Mouse (Mus musculus): ENCODE results near the gene Mogat1.
"Not testable (repeated sequence)": the region's sequence is repeated elsewhere in the genome, so short reads cannot be mapped to it uniquely, and the experiment has no call there.

Mogat1 gene

DNA sequence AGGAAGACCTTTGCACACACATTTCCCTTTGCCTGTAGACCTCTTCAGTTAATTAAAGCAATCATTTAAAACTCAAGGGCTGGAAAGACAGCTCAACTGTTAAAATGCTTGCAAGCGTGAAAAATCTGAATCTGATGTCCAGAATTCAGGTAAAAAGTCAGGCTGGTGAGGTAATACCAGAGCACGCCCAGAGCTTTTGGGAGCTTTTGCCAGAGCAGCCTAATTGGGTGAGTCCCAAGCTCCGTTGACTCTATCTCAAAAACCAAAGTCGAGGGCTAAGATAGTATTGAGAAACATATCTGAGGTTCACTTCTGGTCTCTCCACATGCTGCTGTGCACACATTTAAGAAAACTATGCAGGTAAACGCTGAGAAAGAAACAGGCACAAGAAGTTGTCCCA is at the start of gene Mogat1:
TSS of gene Mogat1 (plus strand) at position 130 of the 400 bp plus-strand sequence.
- DNase-seq, result no peak

DNA sequence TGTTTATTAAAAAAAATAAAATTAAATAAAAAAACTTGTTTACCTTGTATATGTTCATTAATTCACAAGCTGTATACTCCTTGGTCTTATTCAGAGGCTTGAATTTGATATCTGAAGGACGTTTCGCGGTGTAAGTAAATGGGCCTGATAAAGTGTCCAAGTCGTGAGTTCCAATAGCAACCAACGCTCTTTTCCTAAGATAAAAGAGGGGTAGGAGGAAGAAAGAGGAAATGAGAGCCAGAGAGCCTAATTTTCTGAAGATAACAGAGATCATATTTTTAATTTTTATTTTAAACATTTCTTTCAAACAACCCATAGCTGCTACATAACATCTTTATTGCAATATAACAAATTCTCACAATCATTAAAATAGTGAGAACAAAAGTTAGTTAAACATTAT is 38.4 kb upstream of the Mogat1 start:
- no peak for DNase-seq

DNA sequence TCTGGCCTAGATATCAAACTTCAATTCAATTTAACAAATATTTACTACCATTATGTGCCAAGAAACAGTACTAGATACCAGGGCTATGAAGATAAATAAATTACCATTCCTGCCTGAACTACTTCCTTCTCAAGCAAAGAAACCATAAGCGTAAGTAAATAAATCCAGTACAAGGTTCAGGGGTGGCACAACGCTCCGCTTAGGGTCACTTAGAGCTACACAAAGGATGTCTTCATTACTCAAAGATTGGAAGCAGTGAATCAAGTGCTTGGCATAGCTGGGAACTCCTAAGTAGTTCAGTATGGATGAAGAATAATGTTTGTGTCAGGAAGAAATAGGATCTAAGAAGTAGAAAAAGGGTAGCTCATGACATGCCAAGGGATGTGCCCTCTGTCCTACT is 27.4 kb upstream of the Mogat1 start:
- DNase-seq, result no peak

DNA sequence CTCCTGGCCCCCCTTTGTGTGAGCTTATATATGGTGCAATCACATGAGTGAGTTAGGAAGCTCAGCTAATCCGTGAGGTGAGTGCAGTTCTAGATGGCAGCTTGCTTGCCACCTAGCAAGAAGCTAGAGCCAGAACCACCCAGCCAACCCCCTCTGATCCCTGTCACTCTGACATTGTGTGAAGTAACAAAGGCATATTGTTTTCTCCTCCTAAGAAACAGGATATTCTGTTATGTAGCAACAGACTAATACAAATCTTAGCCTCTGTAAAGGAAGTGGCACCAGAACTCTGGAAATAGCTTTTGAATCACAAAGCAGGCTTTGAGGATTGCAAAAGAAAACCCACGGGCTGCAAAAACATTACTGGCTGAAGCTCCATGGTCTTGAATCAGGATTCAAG is 26.4 kb upstream of the Mogat1 start:
- DNase-seq, result no peak

DNA sequence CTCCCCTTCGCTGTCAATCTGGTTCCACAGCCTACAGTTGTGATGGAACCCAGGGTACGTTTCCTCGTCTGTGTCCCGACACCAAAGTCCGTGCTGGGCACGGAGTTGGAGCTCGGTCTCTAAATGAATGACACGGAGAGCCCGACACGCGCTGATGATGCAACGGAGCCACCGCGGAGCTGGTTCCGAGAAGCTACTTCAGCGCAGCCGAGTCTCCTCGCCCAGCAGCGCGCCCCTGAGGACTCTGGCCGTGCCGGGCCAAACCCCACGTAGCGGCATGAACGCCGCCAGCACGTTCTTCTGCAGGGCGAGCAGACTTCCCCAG is 22.4 kb upstream of the Mogat1 start:
- DNase-seq, result no peak

DNA sequence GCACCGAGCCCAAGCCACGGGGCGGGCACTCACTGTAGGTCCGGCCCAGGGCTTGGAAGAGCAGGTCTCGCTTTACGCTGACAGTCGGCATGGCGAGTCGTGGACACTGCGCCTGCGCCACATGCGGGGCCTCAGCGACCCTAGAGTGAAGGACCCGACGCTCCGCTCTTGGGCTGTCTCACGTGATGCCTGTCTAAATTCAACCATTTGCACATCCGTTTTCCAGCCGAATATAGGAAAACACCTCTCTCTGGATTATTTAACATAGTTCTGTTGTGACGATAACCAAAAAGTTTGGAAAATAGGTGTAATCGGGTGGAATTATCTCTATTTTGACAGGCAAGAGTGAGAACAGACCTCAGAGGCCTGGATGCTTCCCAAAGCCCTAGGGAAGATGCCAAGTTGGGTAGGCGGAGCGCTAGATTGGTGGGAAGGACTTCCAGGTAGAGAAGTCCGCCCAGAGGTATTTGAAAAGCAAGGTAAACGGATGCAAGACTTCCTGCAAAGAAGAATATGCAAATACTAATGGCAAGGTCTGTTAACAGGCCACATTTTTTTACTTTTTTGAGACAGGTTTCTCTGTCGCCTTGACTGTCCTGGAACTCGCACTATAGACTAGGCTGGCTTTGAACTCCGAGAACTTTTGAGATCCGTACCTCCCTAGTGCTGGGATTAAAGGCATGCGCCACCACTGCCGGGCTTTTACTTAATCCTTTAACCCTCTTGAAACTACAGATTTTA is 21.9 kb upstream of the Mogat1 start, which contains the start of gene Farsb:
TSS of gene Farsb (minus strand) at position 146 of the 741 bp plus-strand sequence.
- peak; percentile 73 to 82 for DNase-seq

DNA sequence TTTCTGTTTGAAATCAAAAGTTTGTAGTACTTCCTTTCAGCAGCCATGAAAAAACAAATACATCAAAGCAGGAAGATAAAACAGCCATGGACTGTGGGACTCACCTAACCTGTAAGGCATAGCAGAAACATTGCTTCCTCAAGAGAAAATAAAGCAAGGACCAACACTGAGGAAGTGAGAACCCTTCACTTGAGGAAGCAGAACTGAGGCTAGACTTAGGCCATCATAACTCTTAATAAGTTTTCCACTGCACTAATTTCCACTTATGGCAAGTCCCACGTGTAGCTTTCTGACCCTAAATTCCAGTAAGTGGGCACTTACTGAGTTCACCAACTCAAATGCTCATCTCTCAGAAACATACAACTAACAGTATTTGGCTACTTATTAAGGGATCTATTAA is 20.6 kb upstream of the Mogat1 start:
- DNase-seq, result no peak

DNA sequence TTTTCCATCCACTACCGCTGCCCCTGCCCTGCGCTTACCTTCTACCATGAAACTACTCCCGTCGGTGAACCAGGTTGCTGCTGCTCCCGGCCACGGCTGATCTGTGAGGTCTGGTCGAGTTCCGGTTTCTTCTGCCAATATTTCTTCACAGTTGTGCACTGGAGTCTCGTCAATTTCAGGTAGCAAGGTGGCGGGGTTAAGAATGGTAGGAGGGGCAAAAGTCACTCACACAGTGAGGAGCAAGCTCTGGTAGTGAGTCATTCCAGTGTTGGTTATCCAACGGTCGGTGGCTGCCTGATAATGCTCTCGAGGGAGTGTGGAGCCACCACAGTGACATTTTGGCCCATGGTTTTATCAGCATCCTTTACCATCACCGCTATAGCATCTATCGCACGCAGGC is 9.8 kb upstream of the Mogat1 start:
- DNase-seq, result no peak

DNA sequence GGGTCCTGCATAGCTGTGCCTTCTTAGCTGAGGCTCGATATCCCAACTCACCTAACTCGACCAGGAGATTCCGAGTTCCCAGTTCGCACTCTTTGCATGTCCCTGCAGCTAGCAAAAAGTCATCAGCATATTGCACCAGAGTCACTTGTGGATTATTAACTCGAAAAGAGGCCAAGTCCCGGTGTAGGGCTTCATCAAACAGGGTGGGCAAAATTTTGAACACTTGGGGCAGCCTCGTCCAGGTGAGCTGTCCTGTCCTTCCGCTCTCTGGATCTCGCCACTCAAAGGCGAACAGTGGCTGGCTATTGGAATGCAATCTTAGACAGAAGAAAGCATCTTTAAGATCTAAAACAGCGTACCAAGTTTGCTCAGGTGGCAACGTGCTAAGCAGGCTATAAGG is 8.9 kb upstream of the Mogat1 start:
- not testable (repeated sequence) for DNase-seq

DNA sequence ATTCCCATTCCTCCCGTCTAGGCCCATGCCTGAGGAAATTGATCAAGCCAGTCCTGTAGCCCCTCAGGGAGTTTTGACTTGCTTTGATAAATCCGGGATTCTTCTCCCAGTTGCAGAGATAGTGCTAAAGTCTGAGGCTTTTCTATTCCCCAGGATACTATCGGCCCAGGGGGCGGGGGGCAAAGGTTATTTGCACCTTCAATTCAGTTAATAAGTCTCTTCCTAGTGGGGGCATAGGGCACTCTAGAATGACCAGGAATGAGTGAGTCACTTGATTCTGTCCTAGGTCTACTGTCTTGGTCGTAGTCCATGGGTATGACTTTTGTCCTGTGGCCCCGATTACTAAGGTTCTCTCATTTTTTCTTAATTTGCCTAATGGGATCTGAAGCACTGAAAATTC is 8.3 kb upstream of the Mogat1 start:
- DNase-seq, result no peak

DNA sequence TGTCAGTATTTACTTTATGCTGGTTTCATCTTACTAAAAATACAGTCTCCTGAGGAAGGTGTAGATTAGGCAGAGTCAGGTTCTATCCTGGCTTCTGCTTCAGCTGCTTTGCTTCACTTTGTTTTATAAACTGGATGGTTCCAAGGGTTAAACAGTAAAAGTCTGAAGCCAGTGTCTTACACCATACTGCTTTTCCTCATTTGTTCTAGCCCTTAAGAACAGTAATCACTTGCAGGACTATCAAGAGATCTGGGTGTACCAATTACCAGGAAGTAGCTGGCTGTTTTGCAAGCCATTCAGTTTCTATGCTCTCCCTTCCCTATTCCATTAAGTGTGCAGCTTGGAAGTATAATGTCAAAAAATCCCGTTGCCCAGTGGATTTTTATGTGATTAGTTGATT is 3.7 kb upstream of the Mogat1 start:
- no peak for DNase-seq

DNA sequence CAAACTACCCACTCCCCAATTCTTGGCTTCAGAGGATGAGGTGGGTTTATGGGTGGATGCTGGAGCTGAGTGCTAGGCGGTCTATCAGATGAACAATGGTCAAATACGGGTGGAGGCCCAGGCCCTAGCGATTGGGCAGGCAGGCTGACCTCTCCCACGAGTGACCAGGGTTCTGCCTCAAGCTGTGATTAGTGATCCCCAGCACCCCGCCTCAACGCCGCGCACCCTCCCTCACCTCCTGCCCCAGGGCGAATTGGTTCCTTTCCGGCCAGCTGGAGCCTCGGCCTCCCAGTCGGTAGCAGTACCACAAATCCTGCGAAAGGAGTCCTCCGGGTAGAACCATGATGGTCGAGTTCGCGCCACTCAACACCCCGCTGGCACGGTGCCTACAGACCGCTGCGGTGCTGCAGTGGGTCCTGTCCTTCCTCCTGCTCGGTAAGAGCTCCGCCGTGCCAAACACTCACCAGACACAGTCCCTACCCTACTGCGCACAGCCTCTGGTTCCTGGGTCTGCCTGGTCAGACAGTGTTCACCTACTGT is 900 bp downstream of the Mogat1 start, which contains the start of gene BC035947:
TSS of gene BC035947 (minus strand) at position 538 of the 540 bp plus-strand sequence.
- no peak for DNase-seq

DNA sequence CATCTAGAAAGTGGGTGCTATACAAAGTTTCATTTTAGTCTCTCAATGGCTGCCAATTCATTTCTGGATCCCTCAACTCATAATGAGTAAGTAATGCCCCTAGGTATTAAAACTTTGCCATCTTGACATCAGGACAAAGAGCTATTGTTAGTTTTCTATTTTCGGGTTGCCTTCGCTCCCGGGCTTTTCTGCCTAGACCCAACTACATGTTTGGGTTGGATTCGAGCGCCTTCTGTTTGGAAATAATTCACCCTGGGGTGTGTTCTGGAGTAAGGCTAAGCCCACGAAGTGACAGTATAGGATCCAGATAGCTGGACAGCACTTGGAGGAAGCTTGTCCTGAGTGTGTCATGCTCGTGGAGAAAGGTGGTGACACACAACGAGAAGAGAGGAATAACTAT is 2.0 kb downstream of the Mogat1 start:
- DNase-seq, result no peak

DNA sequence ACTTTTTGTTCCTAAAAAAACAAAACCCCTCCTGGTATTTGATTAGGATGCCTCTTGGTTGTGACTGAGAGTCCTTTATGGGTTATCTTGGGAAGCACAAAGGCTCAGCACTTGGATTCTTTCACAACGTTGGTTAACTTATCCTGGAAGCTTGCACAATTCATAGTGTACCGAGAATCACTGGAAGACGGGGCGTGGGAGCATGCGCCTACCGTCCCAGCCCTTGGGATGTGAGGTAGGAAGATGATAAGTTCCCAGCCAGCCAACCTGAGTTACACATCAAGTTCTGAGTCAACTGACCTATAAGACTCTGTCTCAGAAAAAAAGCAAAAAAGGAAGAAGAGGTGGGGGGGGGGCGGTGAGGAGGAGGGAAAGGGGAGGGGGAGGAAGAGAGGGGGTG is 8.1 kb downstream of the Mogat1 start:
- no peak for DNase-seq

DNA sequence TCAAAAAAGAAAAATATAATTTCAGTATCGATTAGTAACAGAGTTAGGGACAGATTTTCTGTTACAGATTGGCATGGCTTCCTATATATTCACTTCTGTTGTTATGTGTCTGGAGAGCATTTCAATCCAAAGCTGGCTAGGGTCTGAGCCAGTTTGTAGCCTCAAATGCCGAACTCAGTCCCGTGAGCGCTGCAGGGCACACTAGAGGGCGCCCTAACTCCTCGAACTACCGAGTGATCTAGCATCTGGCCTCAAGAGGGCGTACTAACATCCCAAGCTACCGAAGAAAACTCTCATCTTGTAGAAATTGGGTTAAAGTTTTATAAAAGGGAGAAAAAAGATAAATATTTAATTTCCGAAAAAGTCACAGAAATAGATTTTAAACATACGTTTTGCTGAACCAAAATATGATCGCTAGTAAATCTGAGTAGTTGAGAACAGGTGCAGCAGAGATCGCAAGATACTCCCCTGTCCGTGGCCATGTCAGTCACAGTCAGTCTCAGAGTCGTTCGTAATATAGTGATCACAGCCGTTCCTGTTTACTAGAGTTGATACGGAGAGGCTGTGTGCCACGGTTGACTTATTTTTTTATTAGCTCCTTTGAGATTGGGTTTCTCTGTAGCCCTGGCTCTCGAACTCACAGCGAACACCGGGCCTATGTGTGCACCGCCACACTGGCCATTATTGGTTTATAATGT is 14.5 kb downstream of the Mogat1 start:
- DNase-seq, result no peak

DNA sequence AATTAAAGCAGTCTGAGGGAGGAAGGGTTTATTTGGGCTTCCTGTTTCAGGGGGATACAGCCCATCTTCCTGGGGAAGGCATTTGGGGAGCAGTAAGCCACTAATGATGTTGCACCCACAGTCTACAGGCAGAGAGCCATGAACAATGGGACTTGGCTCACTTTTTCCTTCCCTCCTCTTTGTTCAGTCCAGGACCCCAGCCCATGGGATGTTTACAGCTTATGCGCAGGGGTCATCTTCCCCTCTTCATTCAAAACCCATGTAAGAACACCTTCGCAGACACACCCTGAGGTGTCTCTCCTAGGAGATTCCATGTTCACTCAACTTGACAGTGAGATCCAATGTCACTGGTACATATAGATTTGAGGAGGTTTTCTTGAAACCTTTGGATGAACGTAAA is 17.6 kb downstream of the Mogat1 start:
- DNase-seq, result no peak

DNA sequence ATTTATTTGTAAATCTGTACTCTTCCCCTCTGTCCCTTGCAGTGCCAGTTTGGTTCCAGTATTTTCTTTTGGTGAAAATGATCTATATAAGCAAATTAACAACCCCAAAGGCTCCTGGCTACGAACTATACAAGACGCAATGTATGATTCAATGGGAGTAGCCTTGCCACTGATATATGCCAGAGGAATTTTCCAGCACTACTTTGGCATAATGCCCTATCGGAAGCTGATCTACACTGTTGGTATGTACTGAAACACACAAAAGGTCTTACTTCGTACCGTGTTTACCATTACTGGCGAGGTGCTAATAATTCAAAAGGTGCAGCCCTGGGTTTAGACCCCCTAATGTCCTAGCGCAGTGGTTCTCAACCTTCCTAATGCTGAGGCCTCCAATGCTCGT is 18.2 kb downstream of the Mogat1 start:
- no peak for DNase-seq

DNA sequence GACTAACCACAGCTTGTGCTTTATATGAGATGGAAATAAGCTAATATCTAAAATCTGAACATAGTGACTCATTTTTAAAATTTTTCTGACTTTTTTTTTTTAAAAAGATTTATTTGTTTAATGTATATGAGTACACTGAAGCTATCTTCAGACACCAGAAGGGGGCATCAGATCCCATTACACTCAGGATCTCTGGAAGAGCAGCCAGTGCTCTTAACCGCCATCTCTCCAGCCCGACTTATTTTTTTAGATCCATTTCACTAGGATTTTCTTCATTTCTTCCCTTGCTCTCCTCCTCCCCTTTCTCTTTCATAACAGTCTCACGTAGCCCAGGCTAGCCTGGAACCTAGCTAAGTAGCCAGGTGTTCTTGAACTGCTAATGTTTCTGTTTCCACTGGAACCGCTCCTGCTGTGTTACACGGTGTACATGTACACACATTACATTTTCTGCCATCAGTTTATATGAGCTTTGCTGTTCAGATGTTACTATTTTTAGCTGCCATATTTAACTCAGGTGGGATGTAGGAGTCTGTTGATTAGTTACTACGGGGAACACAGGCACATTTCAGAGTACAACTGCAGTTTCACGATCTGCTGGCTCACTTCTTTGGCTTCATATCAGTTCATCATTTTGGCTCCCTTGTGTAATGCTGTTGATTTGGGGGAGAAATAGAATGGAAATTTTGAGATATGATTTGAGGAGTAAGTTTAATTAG is 19.9 kb downstream of the Mogat1 start:
- DNase-seq, result no peak

DNA sequence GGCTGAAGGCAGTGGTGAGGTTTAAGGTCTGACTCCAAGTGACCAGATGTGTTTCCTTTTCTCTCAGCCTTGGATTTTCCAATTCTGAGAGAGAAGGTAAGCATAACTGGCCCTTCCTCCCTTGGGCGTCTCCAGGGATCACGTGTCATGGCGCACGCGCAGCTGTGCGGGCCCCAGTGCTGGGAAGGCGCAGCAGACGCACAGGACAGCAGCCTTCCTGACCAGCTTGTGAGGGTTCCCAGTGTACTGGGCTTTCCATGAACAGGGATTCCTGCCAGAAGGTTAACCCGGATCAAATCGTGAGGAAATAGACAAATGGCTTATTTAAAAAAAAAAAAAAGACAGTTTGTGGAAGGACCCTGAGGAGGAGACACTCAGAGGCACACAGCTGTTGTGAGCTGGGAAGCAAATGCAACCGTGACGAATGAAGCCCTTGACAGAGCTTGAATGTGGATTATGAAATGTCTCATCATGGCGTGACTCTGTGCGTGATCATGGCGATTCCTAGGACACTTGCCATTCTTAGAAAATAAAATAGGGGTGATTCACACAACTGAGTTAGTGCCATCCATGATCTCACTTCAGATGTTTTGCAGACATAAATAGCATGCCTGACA is 21.5 kb downstream of the Mogat1 start:
- DNase-seq, result no peak

DNA sequence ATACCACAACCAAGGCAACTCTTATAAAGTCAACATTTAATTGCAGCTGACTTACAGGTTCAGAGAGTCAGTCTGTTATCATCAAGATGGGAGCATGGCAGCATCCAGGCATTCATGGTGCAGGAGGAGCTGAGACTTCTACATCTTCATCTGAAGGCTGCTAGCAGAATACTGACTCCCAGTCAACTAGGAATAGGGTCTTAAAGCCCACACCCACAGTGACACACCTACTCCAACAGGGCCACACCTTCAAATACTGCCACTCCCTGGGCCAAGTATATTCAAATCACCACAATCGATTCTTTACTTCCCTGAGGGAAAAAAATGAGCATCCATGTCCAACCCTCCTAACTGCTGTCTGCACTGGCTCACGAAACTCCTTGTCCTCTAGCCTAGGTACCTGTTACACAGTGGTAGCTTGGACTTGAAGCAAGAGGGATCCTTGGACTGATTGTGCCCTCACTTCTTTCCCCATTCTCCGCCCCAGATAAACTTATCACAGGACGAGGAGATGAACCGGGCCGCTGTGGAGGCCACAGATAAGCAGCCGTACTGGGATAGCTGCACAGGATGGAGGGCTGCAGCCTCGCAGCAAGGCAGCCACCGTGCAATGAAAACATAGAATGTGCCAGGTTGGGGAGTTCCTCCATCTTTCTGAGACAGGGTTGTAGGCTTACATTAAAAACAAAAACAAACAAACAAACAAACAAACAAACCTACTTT is 23.8 kb downstream of the Mogat1 start:
- DNase-seq, result no peak

DNA sequence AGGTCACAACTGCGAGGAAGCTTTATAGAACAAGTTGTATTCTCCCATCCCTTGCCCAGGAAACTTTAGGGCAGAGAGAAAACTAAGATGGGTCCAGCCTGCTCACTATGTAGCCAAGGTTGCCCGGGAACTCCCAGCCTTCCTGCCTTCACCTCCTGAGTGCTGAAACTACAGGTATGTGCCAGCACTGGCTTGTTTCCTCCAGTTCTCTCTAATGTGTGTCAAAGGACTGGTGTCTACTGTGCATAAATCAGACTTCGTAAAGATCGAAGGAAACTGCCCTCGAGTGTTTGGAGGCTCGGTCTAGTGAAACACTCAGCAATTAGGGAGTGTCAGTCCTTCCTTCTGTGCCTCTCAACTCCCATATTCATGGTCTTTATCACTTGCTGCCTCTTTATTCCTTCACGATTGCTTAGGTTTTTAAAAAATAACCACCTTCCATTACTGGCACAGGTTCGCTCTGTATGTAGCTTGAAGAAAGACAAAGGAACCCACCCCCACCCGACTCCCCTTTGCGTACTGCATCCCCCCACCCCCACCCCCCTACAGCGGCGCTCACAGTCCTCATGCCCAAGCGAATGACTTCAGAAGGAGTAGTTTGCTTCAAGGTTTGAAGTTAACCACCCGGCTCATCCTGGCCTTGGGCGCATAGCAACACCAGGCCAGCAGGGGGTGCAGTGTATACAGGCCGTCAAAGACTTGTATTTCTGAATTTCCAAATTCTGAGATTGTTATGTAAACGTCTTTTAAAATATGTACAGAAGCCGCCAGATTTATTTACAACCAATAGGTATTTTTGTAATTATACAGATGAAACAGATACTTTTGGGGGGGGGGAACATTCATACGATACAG is 25.7 kb downstream of the Mogat1 start:
- peak; percentile 66 to 69 for DNase-seq

Measured in thymus, adult 18-20 months (tissue).